Mouse (Mus musculus): ENCODE results near the gene Slc45a1. TPM values are rescaled to one million over a fixed set of nuclear protein-coding genes. Genes with fewer than 3 reads are reported as not detected.
A peak's percentile ranks its signal among the peaks of the same experiment; 100 is the strongest.

Gene Slc45a1
- polyA plus RNA-seq, 1 experiment from 2014 or later: 44.7 TPM

GRCm38 (mm10) chr4:150616841-150617240 is 35.1 kb downstream of the Slc45a1 start:
- Histone ChIP-seq H3K4me1 (ENCODE audit: control insufficient read depth, insufficient read depth, low read length) (no peaks in the 10 kb centered on the region), H3K4me2 (ENCODE audit: low read length) (no peak overlapping the region), H3K9ac (ENCODE audit: low read depth, low read length) (no peak overlapping the region), H3K9me3 (replicated peaks; ENCODE audit: control insufficient read depth, low read length, poor library complexity, severe bottlenecking) (no peaks in the 10 kb centered on the region), H3K4me3 (ENCODE audit: low read depth, low read length) (no peak overlapping the region), H3K36me3 (ENCODE audit: control insufficient read depth, insufficient read depth, low read length) (peaks cover 61% of the 10 kb centered on the region), H3K27ac (ENCODE audit: low read length) (no peak overlapping the region), H3K27me3 (ENCODE audit: control insufficient read depth, insufficient read depth, low read depth, low read length) (no peaks in the 10 kb centered on the region)
- ATAC-seq: no peak
- 93% methylated on average over 20 of the region's 20 CpGs for WGBS

GRCm38 (mm10) chr4:150616029-150616420 is 35.9 kb downstream of the Slc45a1 start:
- no peak overlapping the region for H3K9ac ChIP-seq (ENCODE audit: low read depth, low read length)
- no peaks in the 10 kb centered on the region for H3K9me3 ChIP-seq (replicated peaks; ENCODE audit: control insufficient read depth, low read length, poor library complexity, severe bottlenecking)
- H3K36me3 ChIP-seq (ENCODE audit: control insufficient read depth, insufficient read depth, low read length): peaks cover 64% of the 10 kb centered on the region
- no peak for ATAC-seq
- H3K27me3 ChIP-seq (ENCODE audit: control insufficient read depth, insufficient read depth, low read depth, low read length): no peaks in the 10 kb centered on the region
- no peak overlapping the region for H3K4me3 ChIP-seq (ENCODE audit: low read depth, low read length)
- H3K4me1 ChIP-seq (ENCODE audit: control insufficient read depth, insufficient read depth, low read length): no peaks in the 10 kb centered on the region
- H3K4me2 ChIP-seq (ENCODE audit: low read length): no peak overlapping the region
- 89% methylated on average over 13 of the region's 13 CpGs for WGBS
- H3K27ac ChIP-seq (ENCODE audit: low read length): no peak overlapping the region

DNA sequence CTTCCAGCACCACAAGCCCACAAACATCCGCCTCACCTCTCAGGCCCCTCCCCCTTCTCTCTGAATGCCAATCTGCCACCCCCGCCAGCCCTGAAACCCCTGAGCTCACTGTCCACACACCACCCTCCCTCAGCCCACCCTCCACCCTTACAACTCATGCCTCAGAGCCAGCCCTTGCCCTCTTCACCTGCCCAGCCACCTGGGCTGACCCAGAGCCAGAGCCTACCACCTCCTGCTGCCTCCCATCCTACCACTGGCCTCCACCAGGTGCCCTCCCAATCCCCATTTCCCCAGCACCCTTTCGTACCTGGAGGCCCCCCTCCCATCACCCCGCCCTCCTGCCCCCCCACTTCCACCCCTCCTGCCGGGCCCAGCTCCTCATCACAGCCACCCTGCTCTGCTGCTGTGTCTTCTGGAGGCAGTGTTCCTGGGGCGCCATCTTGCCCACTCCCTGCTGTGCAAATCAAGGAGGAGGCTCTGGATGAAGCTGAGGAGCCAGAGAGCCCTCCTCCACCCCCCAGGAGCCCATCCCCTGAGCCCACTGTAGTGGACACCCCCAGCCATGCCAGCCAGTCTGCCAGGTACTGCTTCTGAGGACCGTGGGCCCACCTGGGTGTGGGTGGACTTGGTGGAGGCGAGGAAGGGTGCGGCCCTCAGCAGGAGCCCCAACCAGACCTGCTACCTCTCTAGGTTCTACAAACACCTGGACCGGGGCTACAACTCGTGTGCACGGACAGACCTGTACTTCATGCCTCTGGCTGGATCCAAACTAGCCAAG is 36.5 kb downstream of the Slc45a1 start:
- ATAC-seq: no peak
- Histone ChIP-seq H3K4me1 (ENCODE audit: control insufficient read depth, insufficient read depth, low read length) (no peaks in the 10 kb centered on the region), H3K27me3 (ENCODE audit: control insufficient read depth, insufficient read depth, low read depth, low read length) (no peaks in the 10 kb centered on the region), H3K4me3 (ENCODE audit: low read depth, low read length) (no peak overlapping the region), H3K27ac (ENCODE audit: low read length) (no peak overlapping the region), H3K4me2 (ENCODE audit: low read length) (no peak overlapping the region), H3K9ac (ENCODE audit: low read depth, low read length) (no peak overlapping the region), H3K9me3 (replicated peaks; ENCODE audit: control insufficient read depth, low read length, poor library complexity, severe bottlenecking) (no peaks in the 10 kb centered on the region), H3K36me3 (ENCODE audit: control insufficient read depth, insufficient read depth, low read length) (peaks cover 69% of the 10 kb centered on the region)
- 90% methylated on average over 12 of the region's 12 CpGs for WGBS

GRCm38 (mm10) chr4:150613715-150614114 is 38.3 kb downstream of the Slc45a1 start:
- H3K4me1 ChIP-seq (ENCODE audit: control insufficient read depth, insufficient read depth, low read length): no peaks in the 10 kb centered on the region
- no peak overlapping the region for H3K4me2 ChIP-seq (ENCODE audit: low read length)
- no peak overlapping the region for H3K9ac ChIP-seq (ENCODE audit: low read depth, low read length)
- WGBS: 93% methylated on average over 7 of the region's 7 CpGs
- no peak for ATAC-seq
- no peaks in the 10 kb centered on the region for H3K9me3 ChIP-seq (replicated peaks; ENCODE audit: control insufficient read depth, low read length, poor library complexity, severe bottlenecking)
- H3K4me3 ChIP-seq (ENCODE audit: low read depth, low read length): no peak overlapping the region
- no peaks in the 10 kb centered on the region for H3K27me3 ChIP-seq (ENCODE audit: control insufficient read depth, insufficient read depth, low read depth, low read length)
- H3K27ac ChIP-seq (ENCODE audit: low read length): no peak overlapping the region
- peaks cover 64% of the 10 kb centered on the region for H3K36me3 ChIP-seq (ENCODE audit: control insufficient read depth, insufficient read depth, low read length)

DNA sequence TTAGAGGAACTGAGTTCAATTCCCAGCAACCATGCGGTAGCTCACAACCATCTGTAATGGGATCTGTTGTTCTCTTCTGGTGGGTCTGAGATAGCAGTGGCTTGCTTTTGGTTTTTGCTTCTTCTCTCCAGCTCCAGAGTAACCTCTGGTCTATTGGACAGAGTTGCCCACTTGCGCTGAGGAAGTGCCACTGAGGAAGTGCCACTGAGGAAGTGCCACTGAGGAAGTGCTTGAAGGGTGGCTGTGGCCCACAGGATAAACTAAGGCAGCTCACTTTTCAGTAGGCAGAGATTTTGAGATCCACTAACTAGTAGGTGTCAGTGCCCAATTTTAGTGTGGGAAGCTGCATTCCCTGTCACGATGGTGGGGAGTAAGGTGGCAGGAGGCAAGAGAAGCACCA is 43.3 kb downstream of the Slc45a1 start:
- WGBS: 97% methylated on average over 3 of the region's 3 CpGs
- H3K27me3 ChIP-seq (ENCODE audit: control insufficient read depth, insufficient read depth, low read depth, low read length): no peaks in the 10 kb centered on the region
- no peak overlapping the region for H3K4me2 ChIP-seq (ENCODE audit: low read length)
- no peak overlapping the region for H3K9ac ChIP-seq (ENCODE audit: low read depth, low read length)
- peaks cover 24% of the 10 kb centered on the region for H3K36me3 ChIP-seq (ENCODE audit: control insufficient read depth, insufficient read depth, low read length)
- H3K27ac ChIP-seq (ENCODE audit: low read length): no peak overlapping the region
- peaks cover 25% of the 10 kb centered on the region for H3K4me1 ChIP-seq (ENCODE audit: control insufficient read depth, insufficient read depth, low read length)
- H3K4me3 ChIP-seq (ENCODE audit: low read depth, low read length): no peak overlapping the region
- H3K9me3 ChIP-seq (replicated peaks; ENCODE audit: control insufficient read depth, low read length, poor library complexity, severe bottlenecking): no peaks in the 10 kb centered on the region
- no peak for ATAC-seq

GRCm38 (mm10) chr4:150606449-150607161 is 45.4 kb downstream of the Slc45a1 start:
- ATAC-seq: peak; percentile 70; the same call in 1 of the 2 replicates
- Histone ChIP-seq H3K9ac (ENCODE audit: low read depth, low read length) (peak overlapping the region; percentile 5; the same call in 1 of the 2 replicates), H3K27me3 (ENCODE audit: control insufficient read depth, insufficient read depth, low read depth, low read length) (no peaks in the 10 kb centered on the region), H3K36me3 (ENCODE audit: control insufficient read depth, insufficient read depth, low read length) (peaks cover 5% of the 10 kb centered on the region), H3K4me2 (ENCODE audit: low read length) (no peak overlapping the region), H3K9me3 (replicated peaks; ENCODE audit: control insufficient read depth, low read length, poor library complexity, severe bottlenecking) (no peaks in the 10 kb centered on the region), H3K4me3 (ENCODE audit: low read depth, low read length) (no peak overlapping the region), H3K4me1 (ENCODE audit: control insufficient read depth, insufficient read depth, low read length) (peaks cover 31% of the 10 kb centered on the region), H3K27ac (ENCODE audit: low read length) (peak overlapping the region; percentile 92)
- 8% methylated on average over 3 of the region's 3 CpGs for WGBS

- Histone ChIP-seq H3K4me1 (ENCODE audit: control insufficient read depth, insufficient read depth, low read length) (peaks cover 36% of the 10 kb centered on the region), H3K27me3 (ENCODE audit: control insufficient read depth, insufficient read depth, low read depth, low read length) (no peaks in the 10 kb centered on the region), H3K9me3 (replicated peaks; ENCODE audit: control insufficient read depth, low read length, poor library complexity, severe bottlenecking) (no peaks in the 10 kb centered on the region), H3K4me3 (ENCODE audit: low read depth, low read length) (no peak overlapping the region), H3K9ac (ENCODE audit: low read depth, low read length) (no peak overlapping the region), H3K36me3 (ENCODE audit: control insufficient read depth, insufficient read depth, low read length) (peaks cover 3% of the 10 kb centered on the region), H3K4me2 (ENCODE audit: low read length) (no peak overlapping the region), H3K27ac (ENCODE audit: low read length) (peak overlapping the region; percentile 92)
- 79% methylated on average over 3 of the region's 3 CpGs for WGBS
- ATAC-seq: no peak
These were observed 46.2 kb downstream of the Slc45a1 start for GRCm38 (mm10) chr4:150605804-150606203.

- no peak overlapping the region for H3K4me2 ChIP-seq (ENCODE audit: low read length)
- H3K4me1 ChIP-seq (ENCODE audit: control insufficient read depth, insufficient read depth, low read length): peaks cover 47% of the 10 kb centered on the region
- no peak overlapping the region for H3K4me3 ChIP-seq (ENCODE audit: low read depth, low read length)
- 92% methylated on average over 1 of the region's 1 CpGs for WGBS
- H3K9ac ChIP-seq (ENCODE audit: low read depth, low read length): no peak overlapping the region
- no peaks in the 10 kb centered on the region for H3K36me3 ChIP-seq (ENCODE audit: control insufficient read depth, insufficient read depth, low read length)
- H3K9me3 ChIP-seq (replicated peaks; ENCODE audit: control insufficient read depth, low read length, poor library complexity, severe bottlenecking): no peaks in the 10 kb centered on the region
- no peak for ATAC-seq
- no peak overlapping the region for H3K27ac ChIP-seq (ENCODE audit: low read length)
- no peaks in the 10 kb centered on the region for H3K27me3 ChIP-seq (ENCODE audit: control insufficient read depth, insufficient read depth, low read depth, low read length)
These were observed 48.5 kb downstream of the Slc45a1 start for GRCm38 (mm10) chr4:150603366-150604061.

Data from midbrain, embryonic 16.5 days (tissue).